Mouse (Mus musculus): Measurements from ENCODE around the gene Hs3st4. TPM values are rescaled to one million over a fixed set of nuclear protein-coding genes. Genes with fewer than 3 reads are reported as not detected.
A peak's percentile ranks its signal among the peaks of the same experiment; 100 is the strongest.

Gene Hs3st4
- polyA plus RNA-seq, 1 experiment from 2014 or later: 0.08 TPM

DNA sequence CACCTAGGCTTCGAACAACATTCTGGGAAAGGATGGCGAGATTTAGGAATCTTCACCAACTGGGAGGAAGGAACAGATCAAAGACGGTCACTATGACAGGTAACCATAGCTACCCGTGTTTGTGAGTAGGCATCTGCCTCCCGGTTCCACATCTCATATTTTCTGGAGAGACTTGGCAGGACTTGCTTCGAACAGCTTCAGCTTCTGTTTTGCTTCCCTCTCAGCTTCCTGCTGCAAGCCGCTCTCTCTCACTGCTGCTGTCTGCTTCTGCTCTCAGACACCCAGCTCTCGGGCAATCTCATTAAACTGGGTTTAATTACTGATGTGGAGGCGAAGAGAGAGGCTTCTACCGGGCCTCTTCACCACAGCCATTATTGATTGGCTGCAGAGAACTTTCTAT is 237.9 kb downstream of the Hs3st4 start:
- H3K27ac ChIP-seq (ENCODE audit: low read depth, low read length): no peak overlapping the region
- WGBS: 61% methylated on average over 10 of the region's 10 CpGs

DNA sequence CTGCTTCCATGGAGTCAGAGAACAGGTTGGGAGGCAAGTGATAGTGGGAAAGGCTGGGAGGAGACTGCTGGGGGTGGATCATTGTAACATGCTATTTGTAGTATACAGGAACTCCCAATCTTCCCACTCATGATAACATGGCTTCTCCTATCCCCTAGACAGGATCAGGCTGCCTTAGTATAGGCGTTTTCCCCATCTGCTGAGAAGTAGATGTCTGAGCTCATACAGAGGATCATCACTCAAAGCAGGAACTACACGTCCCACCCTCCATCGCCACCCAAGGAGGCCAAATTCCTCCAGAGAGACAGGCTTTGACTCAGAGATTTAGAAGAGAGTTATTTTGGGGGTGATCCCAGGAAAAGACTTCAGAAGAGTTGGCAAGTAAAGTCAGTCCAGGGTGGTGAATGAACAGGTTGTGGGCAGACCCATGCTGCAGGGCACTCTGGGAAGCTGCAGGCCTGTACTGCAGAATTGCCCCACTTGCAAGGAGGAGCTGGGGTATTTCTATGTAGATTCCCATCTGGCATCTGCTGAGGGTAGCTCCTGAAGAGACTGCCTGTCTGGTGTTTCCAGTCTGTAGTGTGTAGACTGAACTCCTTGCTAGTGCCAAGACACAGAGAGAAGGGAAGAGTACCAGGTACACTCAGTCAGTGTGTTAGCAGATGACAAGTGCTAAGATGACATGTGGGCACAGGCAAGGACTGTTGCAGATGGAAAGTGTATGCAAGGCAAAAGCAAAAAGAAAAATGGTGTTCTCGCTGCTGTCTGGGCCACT is 255.4 kb downstream of the Hs3st4 start:
- ATAC-seq (ENCODE audit: low FRiP score, low TSS enrichment): no peak
- 78% methylated on average over 4 of the region's 4 CpGs for WGBS
- Histone ChIP-seq H3K9ac (ENCODE audit: low read depth, low read length) (no peak overlapping the region), H3K27me3 (ENCODE audit: control insufficient read depth, insufficient read depth, low read length) (no peaks in the 10 kb centered on the region), H3K4me2 (replicated peaks; ENCODE audit: low read depth, low read length) (no peak overlapping the region), H3K4me3 (ENCODE audit: low read length) (no peak overlapping the region), H3K4me1 (ENCODE audit: control insufficient read depth, insufficient read depth, low read length) (no peaks in the 10 kb centered on the region), H3K27ac (ENCODE audit: low read depth, low read length) (no peak overlapping the region), H3K9me3 (ENCODE audit: control insufficient read depth, low read length) (no peaks in the 10 kb centered on the region), H3K36me3 (ENCODE audit: control insufficient read depth, insufficient read depth, low read length) (no peaks in the 10 kb centered on the region)

More for the DNA sequence above, 237.9 kb downstream of the Hs3st4 start:
- H3K9ac ChIP-seq (ENCODE audit: low read depth, low read length): no peak overlapping the region
- H3K4me3 ChIP-seq (ENCODE audit: low read length): no peak overlapping the region
- H3K27me3 ChIP-seq (ENCODE audit: control insufficient read depth, insufficient read depth, low read length): no peaks in the 10 kb centered on the region
- H3K4me1 ChIP-seq (ENCODE audit: control insufficient read depth, insufficient read depth, low read length): no peaks in the 10 kb centered on the region
- H3K4me2 ChIP-seq (replicated peaks; ENCODE audit: low read depth, low read length): no peak overlapping the region
- no peaks in the 10 kb centered on the region for H3K9me3 ChIP-seq (ENCODE audit: control insufficient read depth, low read length)
- H3K36me3 ChIP-seq (ENCODE audit: control insufficient read depth, insufficient read depth, low read length): no peaks in the 10 kb centered on the region
- no peak for ATAC-seq (ENCODE audit: low FRiP score, low TSS enrichment)

- Histone ChIP-seq H3K4me2 (replicated peaks; ENCODE audit: low read depth, low read length) (no peak overlapping the region), H3K36me3 (ENCODE audit: control insufficient read depth, insufficient read depth, low read length) (no peaks in the 10 kb centered on the region), H3K27ac (ENCODE audit: low read depth, low read length) (no peak overlapping the region), H3K9me3 (ENCODE audit: control insufficient read depth, low read length) (no peaks in the 10 kb centered on the region), H3K27me3 (ENCODE audit: control insufficient read depth, insufficient read depth, low read length) (no peaks in the 10 kb centered on the region), H3K4me1 (ENCODE audit: control insufficient read depth, insufficient read depth, low read length) (no peaks in the 10 kb centered on the region), H3K9ac (ENCODE audit: low read depth, low read length) (no peak overlapping the region), H3K4me3 (ENCODE audit: low read length) (no peak overlapping the region)
- WGBS: 51% methylated on average over 7 of the region's 7 CpGs
- no peak for ATAC-seq (ENCODE audit: low FRiP score, low TSS enrichment)
Observed at GRCm38 (mm10) chr7:124239903-124240647, 257.4 kb downstream of the Hs3st4 start.

DNA sequence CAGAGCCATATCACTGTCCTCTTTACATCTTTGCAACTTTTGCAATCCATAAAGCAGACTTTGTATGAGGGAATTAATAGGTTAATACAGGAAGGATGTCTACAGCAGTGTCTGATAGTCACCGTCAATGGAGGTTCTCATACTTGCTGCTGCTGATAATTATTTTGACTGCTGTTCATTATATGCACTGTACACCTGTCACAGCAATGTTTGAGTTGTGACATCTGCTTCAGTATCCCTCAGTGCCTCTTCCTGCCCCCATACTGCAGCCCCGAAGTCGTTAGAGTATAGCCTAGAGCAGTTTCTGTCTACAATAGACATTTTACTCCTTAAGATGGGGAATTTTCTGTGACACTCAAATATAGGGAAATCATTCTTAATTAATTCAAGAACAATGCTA is 267.2 kb downstream of the Hs3st4 start:
- no peak overlapping the region for H3K27ac ChIP-seq (ENCODE audit: low read depth, low read length)
- WGBS: 72% methylated on average over 3 of the region's 3 CpGs
- no peak overlapping the region for H3K4me3 ChIP-seq (ENCODE audit: low read length)
- H3K36me3 ChIP-seq (ENCODE audit: control insufficient read depth, insufficient read depth, low read length): no peaks in the 10 kb centered on the region
- no peak overlapping the region for H3K9ac ChIP-seq (ENCODE audit: low read depth, low read length)
- no peak for ATAC-seq (ENCODE audit: low FRiP score, low TSS enrichment)
- no peak overlapping the region for H3K4me2 ChIP-seq (replicated peaks; ENCODE audit: low read depth, low read length)
- no peaks in the 10 kb centered on the region for H3K27me3 ChIP-seq (ENCODE audit: control insufficient read depth, insufficient read depth, low read length)
- H3K9me3 ChIP-seq (ENCODE audit: control insufficient read depth, low read length): no peaks in the 10 kb centered on the region
- no peaks in the 10 kb centered on the region for H3K4me1 ChIP-seq (ENCODE audit: control insufficient read depth, insufficient read depth, low read length)

DNA sequence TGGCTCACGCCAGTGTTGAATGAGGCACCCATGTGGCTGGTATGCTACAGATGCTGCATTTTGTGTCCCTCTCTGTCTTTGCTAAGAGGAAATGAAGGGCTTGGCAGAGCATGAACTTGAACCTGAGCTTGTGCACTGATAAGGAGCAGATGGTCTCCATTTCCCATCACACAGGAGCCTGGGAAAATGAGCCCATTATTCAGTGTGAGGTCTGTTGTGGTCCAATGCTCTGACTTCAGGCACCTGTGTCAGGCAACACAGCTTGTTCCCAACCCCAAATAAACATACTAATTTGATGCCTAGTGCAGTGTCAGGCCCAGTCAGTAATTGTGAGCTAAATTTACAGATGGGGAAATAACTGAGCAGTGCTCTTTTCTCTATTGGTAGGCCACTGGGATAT is 267.9 kb downstream of the Hs3st4 start:
- 63% methylated on average over 1 of the region's 1 CpGs for WGBS
- H3K4me1 ChIP-seq (ENCODE audit: control insufficient read depth, insufficient read depth, low read length): no peaks in the 10 kb centered on the region
- no peak overlapping the region for H3K27ac ChIP-seq (ENCODE audit: low read depth, low read length)
- no peak overlapping the region for H3K4me2 ChIP-seq (replicated peaks; ENCODE audit: low read depth, low read length)
- no peaks in the 10 kb centered on the region for H3K27me3 ChIP-seq (ENCODE audit: control insufficient read depth, insufficient read depth, low read length)
- H3K9ac ChIP-seq (ENCODE audit: low read depth, low read length): no peak overlapping the region
- no peak overlapping the region for H3K4me3 ChIP-seq (ENCODE audit: low read length)
- no peaks in the 10 kb centered on the region for H3K36me3 ChIP-seq (ENCODE audit: control insufficient read depth, insufficient read depth, low read length)
- ATAC-seq (ENCODE audit: low FRiP score, low TSS enrichment): no peak
- H3K9me3 ChIP-seq (ENCODE audit: control insufficient read depth, low read length): no peaks in the 10 kb centered on the region

- no peaks in the 10 kb centered on the region for H3K27me3 ChIP-seq (ENCODE audit: control insufficient read depth, insufficient read depth, low read length)
- no peak for ATAC-seq (ENCODE audit: low FRiP score, low TSS enrichment)
- WGBS: 45% methylated on average over 3 of the region's 3 CpGs
- H3K36me3 ChIP-seq (ENCODE audit: control insufficient read depth, insufficient read depth, low read length): no peaks in the 10 kb centered on the region
- no peak overlapping the region for H3K9ac ChIP-seq (ENCODE audit: low read depth, low read length)
- H3K4me3 ChIP-seq (ENCODE audit: low read length): no peak overlapping the region
- H3K4me2 ChIP-seq (replicated peaks; ENCODE audit: low read depth, low read length): no peak overlapping the region
- H3K27ac ChIP-seq (ENCODE audit: low read depth, low read length): no peak overlapping the region
- H3K4me1 ChIP-seq (ENCODE audit: control insufficient read depth, insufficient read depth, low read length): no peaks in the 10 kb centered on the region
- H3K9me3 ChIP-seq (ENCODE audit: control insufficient read depth, low read length): no peaks in the 10 kb centered on the region
Observed at GRCm38 (mm10) chr7:124258419-124258818, 275.8 kb downstream of the Hs3st4 start.

GRCm38 (mm10) chr7:124270734-124271133 is 288.1 kb downstream of the Hs3st4 start:
- H3K9ac ChIP-seq (ENCODE audit: low read depth, low read length): no peak overlapping the region
- ATAC-seq (ENCODE audit: low FRiP score, low TSS enrichment): 0 out of 2 replicates have a peak, but pooled peaks have one; percentile 24

GRCm38 (mm10) chr7:124289873-124290272 is 307.2 kb downstream of the Hs3st4 start:
- Histone ChIP-seq H3K4me3 (ENCODE audit: low read length) (no peak overlapping the region), H3K27ac (ENCODE audit: low read depth, low read length) (no peak overlapping the region), H3K27me3 (ENCODE audit: control insufficient read depth, insufficient read depth, low read length) (no peaks in the 10 kb centered on the region; the same call in 1 of the 2 replicates), H3K4me2 (replicated peaks; ENCODE audit: low read depth, low read length) (no peak overlapping the region), H3K36me3 (ENCODE audit: control insufficient read depth, insufficient read depth, low read length) (no peaks in the 10 kb centered on the region), H3K9me3 (ENCODE audit: control insufficient read depth, low read length) (no peaks in the 10 kb centered on the region), H3K4me1 (ENCODE audit: control insufficient read depth, insufficient read depth, low read length) (no peaks in the 10 kb centered on the region), H3K9ac (ENCODE audit: low read depth, low read length) (no peak overlapping the region)
- 78% methylated on average over 6 of the region's 6 CpGs for WGBS
- ATAC-seq (ENCODE audit: low FRiP score, low TSS enrichment): no peak

More at GRCm38 (mm10) chr7:124270734-124271133, 288.1 kb downstream of the Hs3st4 start:
- Histone ChIP-seq H3K36me3 (ENCODE audit: control insufficient read depth, insufficient read depth, low read length) (no peaks in the 10 kb centered on the region), H3K27me3 (ENCODE audit: control insufficient read depth, insufficient read depth, low read length) (no peaks in the 10 kb centered on the region), H3K4me3 (ENCODE audit: low read length) (no peak overlapping the region), H3K4me2 (replicated peaks; ENCODE audit: low read depth, low read length) (no peak overlapping the region), H3K4me1 (ENCODE audit: control insufficient read depth, insufficient read depth, low read length) (no peaks in the 10 kb centered on the region), H3K27ac (ENCODE audit: low read depth, low read length) (no peak overlapping the region), H3K9me3 (ENCODE audit: control insufficient read depth, low read length) (no peaks in the 10 kb centered on the region)

GRCm38 (mm10) chr7:124319451-124319850 is 336.8 kb downstream of the Hs3st4 start:
- H3K4me2 ChIP-seq (replicated peaks; ENCODE audit: low read depth, low read length): no peak overlapping the region
- no peaks in the 10 kb centered on the region for H3K4me1 ChIP-seq (ENCODE audit: control insufficient read depth, insufficient read depth, low read length)
- no peak for ATAC-seq (ENCODE audit: low FRiP score, low TSS enrichment)
- no peak overlapping the region for H3K4me3 ChIP-seq (ENCODE audit: low read length)
- H3K36me3 ChIP-seq (ENCODE audit: control insufficient read depth, insufficient read depth, low read length): no peaks in the 10 kb centered on the region
- no peak overlapping the region for H3K27ac ChIP-seq (ENCODE audit: low read depth, low read length)
- no peaks in the 10 kb centered on the region for H3K27me3 ChIP-seq (ENCODE audit: control insufficient read depth, insufficient read depth, low read length)
- H3K9ac ChIP-seq (ENCODE audit: low read depth, low read length): no peak overlapping the region
- H3K9me3 ChIP-seq (ENCODE audit: control insufficient read depth, low read length): no peaks in the 10 kb centered on the region
- WGBS: 93% methylated on average over 4 of the region's 4 CpGs

Data from kidney, embryonic 14.5 days (tissue).